Mouse (Mus musculus): ENCODE data around the gene Faf1.

The Faf1 gene

DNA sequence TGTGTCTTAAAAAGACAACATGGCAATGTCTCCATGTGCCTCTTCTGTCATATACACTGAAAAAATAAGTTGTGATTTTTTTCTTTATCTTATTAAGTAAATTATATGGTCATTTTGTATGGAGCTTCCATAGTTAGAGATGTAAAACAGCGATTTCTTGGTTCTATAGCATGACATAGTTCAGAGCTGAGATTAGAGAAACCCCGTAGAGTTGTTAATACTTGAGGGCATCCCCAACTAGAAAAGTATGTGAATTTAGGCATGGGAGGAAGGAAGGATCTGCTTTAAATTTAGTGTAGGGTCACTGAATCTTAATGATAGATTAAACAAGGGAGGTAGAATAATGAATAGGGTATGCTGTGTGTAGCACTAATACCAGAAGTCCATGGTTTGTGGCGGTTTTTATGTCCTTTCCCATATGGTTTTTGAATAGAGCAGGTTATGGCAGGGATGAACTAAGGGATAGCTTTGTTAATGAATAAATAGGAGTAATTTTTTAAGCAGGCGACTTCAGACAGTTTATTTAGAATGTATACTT, 106.3 kb downstream of the Faf1 start:
- DNase-seq (ENCODE audit: low read depth, low spot score) = no peak

- no peak for DNase-seq (ENCODE audit: low read depth, low spot score)
Observed at GRCm38 (mm10) chr4:109789347-109790001, 113.1 kb downstream of the Faf1 start.

GRCm38 (mm10) chr4:109792331-109792730, 115.9 kb downstream of the Faf1 start:
- no peak for DNase-seq (ENCODE audit: low read depth, low spot score)

DNA sequence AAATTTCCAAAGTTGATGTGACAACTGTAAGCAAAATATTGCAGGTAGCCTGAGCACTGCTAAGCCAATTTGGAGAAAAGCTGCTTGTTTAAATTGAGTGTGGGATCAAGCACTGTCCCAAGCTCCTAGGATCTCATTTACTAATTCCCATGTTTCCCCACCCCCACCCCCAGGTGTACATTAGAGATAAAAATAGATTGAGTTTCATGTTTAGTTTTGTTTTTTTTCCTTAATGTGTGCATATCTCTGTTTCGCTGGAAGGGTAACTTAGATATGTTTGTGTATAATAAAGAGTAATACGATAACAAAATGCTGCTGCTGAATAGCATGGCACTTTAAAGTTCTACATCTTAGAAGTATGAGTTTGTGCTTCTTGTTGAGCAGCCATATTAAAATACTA, 116.7 kb downstream of the Faf1 start:
- DNase-seq (ENCODE audit: low read depth, low spot score) = no peak

DNA sequence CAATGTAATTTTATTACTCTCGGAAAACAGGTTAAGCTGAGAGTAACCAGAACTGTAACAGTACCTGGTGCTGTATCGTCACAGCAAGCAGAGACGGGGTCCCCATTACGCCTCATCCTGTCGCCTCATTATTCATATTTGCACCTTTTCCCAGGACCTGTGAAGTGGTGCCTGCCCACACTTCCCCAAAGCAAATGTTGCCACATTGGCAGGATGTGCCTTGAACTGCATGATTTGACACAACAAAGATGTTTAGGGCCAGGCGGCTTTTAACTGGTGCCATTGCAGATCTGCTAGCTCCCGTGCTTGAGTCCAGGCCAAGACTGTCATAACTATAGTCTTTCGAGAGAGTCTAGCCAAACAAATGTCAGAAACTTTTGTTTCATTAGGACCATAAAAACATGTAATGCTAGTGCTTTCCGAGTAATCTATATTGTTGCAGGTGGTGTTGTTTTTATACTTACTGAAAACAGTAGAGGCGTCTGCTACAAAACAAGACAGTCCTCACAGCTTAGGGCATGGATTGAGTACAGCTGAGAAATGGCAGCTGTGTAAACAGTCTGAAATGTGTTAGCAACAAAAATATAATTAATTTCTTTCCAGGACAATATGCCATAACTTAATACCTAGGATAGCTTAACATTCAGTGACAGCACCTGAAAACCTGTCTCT, 121.3 kb downstream of the Faf1 start:
- DNase-seq (ENCODE audit: low read depth, low spot score) = no peak

GRCm38 (mm10) chr4:109806408-109806807, 130.0 kb downstream of the Faf1 start:
- no peak for DNase-seq (ENCODE audit: low read depth, low spot score)

GRCm38 (mm10) chr4:109815161-109815560, 138.8 kb downstream of the Faf1 start:
- DNase-seq (ENCODE audit: low read depth, low spot score) = peak; percentile 33

DNA sequence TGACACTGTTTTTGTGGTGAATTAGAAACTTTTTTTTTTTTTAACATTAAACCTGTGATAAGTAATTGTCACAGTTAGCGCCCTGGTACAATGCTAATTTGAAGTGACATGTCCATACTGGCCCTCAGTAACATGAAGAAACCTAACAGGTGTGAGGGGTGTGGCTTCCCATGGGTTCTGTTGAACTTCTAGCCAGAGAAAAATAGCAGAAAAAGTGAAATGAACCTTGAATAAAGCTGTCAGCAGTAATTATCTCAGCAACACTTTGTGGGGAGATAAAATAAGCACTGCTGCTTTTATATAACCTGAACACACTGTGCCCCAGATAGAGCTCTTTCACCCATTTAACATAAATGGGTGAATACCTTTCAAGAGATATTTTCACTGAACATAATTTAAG, 139.2 kb downstream of the Faf1 start:
- peak; percentile 77 for DNase-seq (ENCODE audit: low read depth, low spot score)

DNA sequence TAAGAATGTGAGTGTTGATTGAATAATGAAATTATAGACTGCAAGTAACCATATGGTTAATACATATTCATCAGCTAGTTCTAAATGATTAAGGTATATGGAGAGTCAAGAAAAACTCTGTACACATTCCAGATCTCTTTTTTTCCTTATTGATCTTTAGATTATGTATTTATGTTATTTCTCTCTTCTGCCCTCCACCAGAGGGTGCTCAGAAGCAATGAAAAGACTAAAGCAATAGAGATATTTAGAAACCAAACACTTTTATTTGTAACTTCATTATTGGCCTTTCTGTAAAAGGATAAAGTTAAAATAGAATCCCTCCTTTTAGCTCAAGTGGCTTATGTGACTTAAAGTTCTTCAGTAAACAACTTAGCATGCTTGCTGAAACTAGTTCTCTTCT, 143.1 kb downstream of the Faf1 start:
- peak; percentile 29 for DNase-seq (ENCODE audit: low read depth, low spot score)

DNA sequence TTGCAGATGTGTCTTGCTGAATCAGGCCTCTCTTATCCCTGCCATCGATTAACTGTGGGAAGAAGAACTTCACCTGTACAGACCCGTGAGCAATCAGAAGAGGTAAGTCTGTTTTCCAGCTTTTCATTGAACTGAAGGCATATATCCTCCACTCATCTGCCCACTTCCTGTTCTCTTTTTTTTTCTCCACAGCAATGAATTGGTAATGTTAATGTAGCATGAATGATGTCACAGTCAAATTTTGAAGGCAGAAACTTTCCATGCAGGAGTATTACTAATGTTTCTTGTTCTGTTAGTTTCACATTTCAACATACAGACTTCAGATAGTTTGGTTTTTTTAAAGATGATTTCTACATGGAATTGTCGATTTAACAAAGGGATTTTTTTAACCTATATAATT, 153.4 kb downstream of the Faf1 start:
- DNase-seq (ENCODE audit: low read depth, low spot score) = no peak

DNA sequence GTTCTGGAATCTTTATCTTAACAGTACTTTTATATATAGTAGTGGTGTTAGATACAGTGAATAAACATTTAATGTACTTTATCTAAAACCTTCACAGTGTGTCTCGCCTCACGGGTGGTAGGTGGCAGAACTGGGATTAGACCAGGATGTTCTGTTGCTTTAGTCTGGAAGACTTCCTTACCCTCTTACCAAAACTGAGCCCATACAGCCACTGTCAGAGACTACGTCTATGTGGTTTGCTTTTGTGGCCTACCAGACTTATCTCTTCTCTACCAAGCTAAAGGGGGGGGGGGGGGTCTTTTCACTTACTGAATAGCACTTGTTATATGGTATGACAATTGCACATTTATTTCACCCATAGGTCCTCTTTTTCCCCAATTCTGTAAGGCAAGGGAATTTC, 181.5 kb downstream of the Faf1 start:
- DNase-seq (ENCODE audit: low read depth, low spot score) = no peak

DNA sequence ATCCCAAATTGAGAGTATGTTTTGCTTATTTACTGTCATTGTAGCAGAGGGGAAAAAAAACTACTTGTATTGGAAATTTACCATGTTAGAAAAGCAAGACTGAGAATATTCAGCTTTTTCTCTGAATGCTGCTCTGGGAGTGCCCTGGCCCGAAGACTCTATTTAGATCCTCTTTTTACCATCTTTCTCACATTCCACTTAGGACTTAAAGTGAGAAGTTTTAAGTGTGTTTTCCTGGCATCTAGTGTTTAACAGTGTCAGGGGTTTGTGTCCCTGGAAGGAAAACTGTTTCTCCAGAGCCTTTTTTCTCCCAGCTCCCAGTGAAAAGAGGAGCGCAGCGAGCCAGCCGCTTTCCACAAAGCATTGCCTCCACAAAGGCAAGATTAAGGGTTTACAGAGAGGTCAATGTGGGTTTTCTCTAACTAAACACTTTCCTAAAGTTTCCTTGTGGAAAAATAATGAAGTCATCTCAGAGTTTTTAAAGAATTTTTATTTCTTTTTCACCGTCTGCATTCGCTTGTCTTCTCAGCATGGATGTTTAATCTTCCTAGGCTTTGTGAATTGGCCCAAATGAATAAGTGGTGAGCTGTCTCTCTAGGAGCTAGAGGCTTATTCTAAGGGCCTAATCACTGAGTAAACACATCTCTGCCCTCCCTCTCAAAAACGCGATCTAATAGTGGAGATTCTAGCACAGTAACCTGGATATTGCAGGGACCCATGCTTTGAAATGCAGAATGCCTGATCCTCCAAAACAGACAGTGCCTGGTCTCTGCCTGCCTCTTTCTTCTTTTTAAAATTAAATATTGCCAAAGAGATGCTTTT, 182.4 kb downstream of the Faf1 start:
- DNase-seq (ENCODE audit: low read depth, low spot score) = no peak

- DNase-seq (ENCODE audit: low read depth, low spot score) = no peak
Observed at GRCm38 (mm10) chr4:109859401-109859800, 183.0 kb downstream of the Faf1 start.

DNA sequence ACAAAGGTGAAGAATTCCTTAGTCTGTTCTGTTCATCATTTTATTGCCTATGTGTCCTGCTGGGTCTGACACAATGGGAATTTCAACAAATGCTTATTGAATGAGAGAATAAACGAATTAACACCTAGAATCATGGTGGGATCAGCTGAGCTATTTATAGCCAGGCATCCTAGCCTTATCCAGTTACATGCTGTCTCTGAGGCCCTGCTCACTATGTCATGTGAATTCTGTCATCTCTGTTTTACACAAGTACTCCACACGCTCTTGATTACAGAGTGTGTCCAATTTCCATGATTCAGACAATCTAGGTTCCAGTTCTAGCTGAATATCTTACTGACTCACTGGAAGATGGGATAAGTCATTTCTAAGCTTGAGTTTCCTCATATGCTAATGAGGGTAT, 183.9 kb downstream of the Faf1 start:
- no peak for DNase-seq (ENCODE audit: low read depth, low spot score)

DNA sequence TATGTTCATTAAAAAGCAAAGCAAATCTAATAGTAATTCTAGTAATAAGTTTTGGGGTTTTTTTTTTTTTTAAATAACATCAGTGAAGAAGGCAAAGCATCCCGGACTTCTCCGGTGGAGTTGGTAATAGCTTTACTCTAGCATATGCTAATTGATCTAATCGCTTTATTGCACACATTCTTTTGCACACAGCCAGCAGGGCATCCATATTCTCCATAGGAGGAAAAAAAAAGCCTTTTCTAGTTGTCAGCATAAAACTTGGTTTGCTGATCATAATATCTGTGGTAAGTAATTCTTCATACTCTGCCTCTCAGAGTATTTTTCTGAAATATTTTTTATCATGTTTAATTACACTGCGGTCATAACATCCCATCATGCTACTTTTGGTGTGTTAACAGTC, 185.9 kb downstream of the Faf1 start:
- no peak for DNase-seq (ENCODE audit: low read depth, low spot score)

DNA sequence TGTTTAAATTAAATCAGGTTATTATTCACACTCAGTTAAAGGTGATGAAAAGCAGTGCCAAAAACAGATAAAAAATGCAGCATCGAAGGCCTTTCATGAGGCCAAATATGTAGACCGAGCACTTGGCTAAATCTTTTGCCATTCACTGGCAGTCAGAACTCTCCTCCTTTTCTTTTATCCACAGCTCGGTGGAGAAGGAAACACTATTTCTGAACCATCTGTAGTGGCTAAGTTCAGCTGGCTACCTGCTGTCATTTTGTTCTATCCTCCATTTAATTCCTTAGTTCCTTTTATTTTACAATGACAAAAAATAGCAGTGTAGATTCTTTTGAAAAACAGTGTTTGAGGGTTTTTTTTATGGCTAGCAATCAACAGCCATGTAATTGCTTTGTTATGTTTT, 186.6 kb downstream of the Faf1 start:
- DNase-seq (ENCODE audit: low read depth, low spot score) = no peak

DNA sequence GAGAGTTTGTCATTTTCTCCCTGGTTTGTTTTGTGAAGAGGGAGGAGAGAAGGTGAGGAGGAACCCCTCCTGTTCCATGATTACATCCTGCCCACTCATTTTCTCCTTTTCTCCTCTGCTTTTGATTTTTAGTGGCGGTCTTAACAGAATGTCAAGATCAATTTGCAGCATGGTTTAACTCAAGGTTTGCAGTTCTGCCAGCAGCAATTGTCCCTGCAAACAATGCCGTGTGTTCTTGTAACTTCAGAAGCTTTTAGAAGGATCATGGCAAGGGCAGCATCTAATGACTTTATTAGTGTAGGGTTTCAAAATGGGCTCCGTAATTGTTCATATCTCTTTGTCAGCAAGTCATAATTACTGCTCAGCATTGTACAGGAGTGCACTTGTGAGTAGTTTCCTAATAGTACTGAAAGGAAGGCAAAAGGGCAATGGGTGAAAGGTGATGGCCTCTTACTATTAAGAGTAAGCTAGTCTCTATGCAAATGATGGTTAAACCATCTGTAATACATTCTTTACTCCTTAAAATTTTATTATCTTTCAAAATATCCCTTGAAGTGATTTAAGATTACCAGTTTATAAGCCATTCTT, 192.6 kb downstream of the Faf1 start:
- no peak for DNase-seq (ENCODE audit: low read depth, low spot score)

DNA sequence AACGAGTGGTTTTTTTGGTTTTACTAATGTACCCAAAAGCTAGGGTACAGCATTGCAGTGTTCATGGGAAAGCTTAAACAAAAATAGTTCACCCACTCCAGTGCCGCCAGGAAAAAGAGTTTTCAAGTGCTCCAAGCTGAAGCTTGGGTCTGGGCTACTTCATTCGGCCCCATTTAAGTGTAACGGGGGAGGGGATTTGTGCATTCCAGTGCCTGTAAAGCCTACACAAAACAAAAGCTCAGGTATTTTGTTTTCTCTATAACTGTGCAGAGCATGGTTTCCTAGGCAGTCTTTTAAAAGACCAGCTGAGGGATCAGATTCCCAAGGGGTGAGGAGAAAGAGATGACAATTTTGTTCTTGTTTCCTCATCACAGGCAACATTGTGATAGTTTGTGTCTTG, 207.9 kb downstream of the Faf1 start:
- no peak for DNase-seq (ENCODE audit: low read depth, low spot score)

GRCm38 (mm10) chr4:109887856-109888357, 211.5 kb downstream of the Faf1 start:
- peak; percentile 85 for DNase-seq (ENCODE audit: low read depth, low spot score)

- DNase-seq (ENCODE audit: low read depth, low spot score) = no peak
Observed at GRCm38 (mm10) chr4:109897810-109898566, 221.6 kb downstream of the Faf1 start.

DNA sequence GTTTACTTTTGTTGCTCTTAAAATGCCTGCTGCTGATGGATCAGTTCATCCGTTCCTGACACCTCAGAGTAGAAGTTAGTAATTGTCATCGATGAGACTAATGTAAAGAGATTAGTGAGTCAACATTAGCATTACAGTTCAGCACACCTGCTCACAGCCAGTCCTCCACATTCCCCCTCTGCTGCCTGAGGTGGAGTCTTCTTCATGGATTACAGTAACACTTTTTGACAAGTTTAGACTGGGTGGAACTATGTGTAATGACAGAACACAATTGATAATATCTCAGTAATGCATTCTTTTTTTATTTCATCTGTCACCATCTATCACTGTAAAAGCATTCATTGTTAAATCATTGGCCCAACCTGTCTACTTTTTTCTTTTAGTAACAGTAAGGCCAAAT, 224.7 kb downstream of the Faf1 start:
- no peak for DNase-seq (ENCODE audit: low read depth, low spot score)

Measured in A20 (cell line).